Mouse (Mus musculus): ENCODE data around the gene Syvn1. TPM values are rescaled to one million over a fixed set of nuclear protein-coding genes. Genes with fewer than 3 reads are reported as not detected.
A peak's percentile ranks its signal among the peaks of the same experiment; 100 is the strongest.

Gene Syvn1
- polyA plus RNA-seq, 1 experiment from 2014 or later: 25.0 TPM

- WGBS: 43% methylated on average over 3 of the region's 3 CpGs
These were observed 26.1 kb upstream of the Syvn1 start for GRCm38 (mm10) chr19:6020276-6020675.

GRCm38 (mm10) chr19:6023059-6023458 is 23.3 kb upstream of the Syvn1 start:
- TF ChIP-seq CTCF (IDR thresholded peaks at IDR 0.05; ENCODE audit: low read depth): no peak
- H3K4me2 ChIP-seq (ENCODE audit: low read length): no peak overlapping the region

More at GRCm38 (mm10) chr19:6020276-6020675, 26.1 kb upstream of the Syvn1 start:
- Histone ChIP-seq H3K4me2 (ENCODE audit: low read length) (no peak overlapping the region), H3K27ac (no peak overlapping the region), H3K4me3 (replicated peaks; ENCODE audit: low read depth, low read length) (no peak overlapping the region), H3K9me3 (replicated peaks; ENCODE audit: low read length) (no peaks in the 10 kb centered on the region), H3K36me3 (ENCODE audit: insufficient read depth, low read length) (no peaks in the 10 kb centered on the region), H3K4me1 (replicated peaks; ENCODE audit: insufficient read depth, low read length) (0 out of 2 replicates have a peak, but pooled peaks cover 4% of the 10 kb centered on the region), H3K27me3 (ENCODE audit: insufficient read depth, low read length) (no peaks in the 10 kb centered on the region), H3K9ac (ENCODE audit: low read depth, low read length) (no peak overlapping the region)
- no peak for ATAC-seq (replicated peaks; ENCODE audit: low FRiP score, low read depth)
- peak; percentile 29 for TF ChIP-seq CTCF (IDR thresholded peaks at IDR 0.05; ENCODE audit: low read depth)
- DNase-seq (ENCODE audit: low spot score): no peak

GRCm38 (mm10) chr19:6023930-6024329 is 22.4 kb upstream of the Syvn1 start:
- H3K9me3 ChIP-seq (replicated peaks; ENCODE audit: low read length): no peaks in the 10 kb centered on the region
- no peak for ATAC-seq (replicated peaks; ENCODE audit: low FRiP score, low read depth)
- no peak overlapping the region for H3K4me3 ChIP-seq (replicated peaks; ENCODE audit: low read depth, low read length)
- DNase-seq (ENCODE audit: low spot score): no peak
- H3K9ac ChIP-seq (ENCODE audit: low read depth, low read length): no peak overlapping the region
- no peaks in the 10 kb centered on the region for H3K4me1 ChIP-seq (replicated peaks; ENCODE audit: insufficient read depth, low read length)
- 76% methylated on average over 7 of the region's 7 CpGs for WGBS
- TF ChIP-seq CTCF (IDR thresholded peaks at IDR 0.05; ENCODE audit: low read depth): no peak
- no peaks in the 10 kb centered on the region for H3K27me3 ChIP-seq (ENCODE audit: insufficient read depth, low read length)
- no peak overlapping the region for H3K27ac ChIP-seq
- H3K36me3 ChIP-seq (ENCODE audit: insufficient read depth, low read length): no peaks in the 10 kb centered on the region
- no peak overlapping the region for H3K4me2 ChIP-seq (ENCODE audit: low read length)

More at GRCm38 (mm10) chr19:6023059-6023458, 23.3 kb upstream of the Syvn1 start:
- DNase-seq (ENCODE audit: low spot score): no peak
- 49% methylated on average over 8 of the region's 8 CpGs for WGBS
- ATAC-seq (replicated peaks; ENCODE audit: low FRiP score, low read depth): no peak
- Histone ChIP-seq H3K9ac (ENCODE audit: low read depth, low read length) (no peak overlapping the region), H3K4me1 (replicated peaks; ENCODE audit: insufficient read depth, low read length) (no peaks in the 10 kb centered on the region), H3K9me3 (replicated peaks; ENCODE audit: low read length) (no peaks in the 10 kb centered on the region), H3K27me3 (ENCODE audit: insufficient read depth, low read length) (no peaks in the 10 kb centered on the region), H3K36me3 (ENCODE audit: insufficient read depth, low read length) (no peaks in the 10 kb centered on the region), H3K27ac (no peak overlapping the region), H3K4me3 (replicated peaks; ENCODE audit: low read depth, low read length) (no peak overlapping the region)

GRCm38 (mm10) chr19:6028991-6029390 is 17.4 kb upstream of the Syvn1 start:
- H3K36me3 ChIP-seq (ENCODE audit: insufficient read depth, low read length): no peaks in the 10 kb centered on the region
- 81% methylated on average over 6 of the region's 6 CpGs for WGBS

GRCm38 (mm10) chr19:6029426-6029825 is 16.9 kb upstream of the Syvn1 start:
- Histone ChIP-seq H3K27me3 (ENCODE audit: insufficient read depth, low read length) (no peaks in the 10 kb centered on the region), H3K27ac (no peak overlapping the region), H3K4me2 (ENCODE audit: low read length) (no peak overlapping the region), H3K4me3 (replicated peaks; ENCODE audit: low read depth, low read length) (no peak overlapping the region), H3K9ac (ENCODE audit: low read depth, low read length) (no peak overlapping the region), H3K9me3 (replicated peaks; ENCODE audit: low read length) (no peaks in the 10 kb centered on the region), H3K4me1 (replicated peaks; ENCODE audit: insufficient read depth, low read length) (no peaks in the 10 kb centered on the region), H3K36me3 (ENCODE audit: insufficient read depth, low read length) (no peaks in the 10 kb centered on the region)
- WGBS: 82% methylated on average over 9 of the region's 9 CpGs
- TF ChIP-seq CTCF (IDR thresholded peaks at IDR 0.05; ENCODE audit: low read depth): no peak
- DNase-seq (ENCODE audit: low spot score) (no peak), ATAC-seq (replicated peaks; ENCODE audit: low FRiP score, low read depth) (no peak)

More at GRCm38 (mm10) chr19:6028991-6029390, 17.4 kb upstream of the Syvn1 start:
- ATAC-seq (replicated peaks; ENCODE audit: low FRiP score, low read depth) (no peak), DNase-seq (ENCODE audit: low spot score) (no peak)
- Histone ChIP-seq H3K4me3 (replicated peaks; ENCODE audit: low read depth, low read length) (no peak overlapping the region), H3K9me3 (replicated peaks; ENCODE audit: low read length) (no peaks in the 10 kb centered on the region), H3K27ac (no peak overlapping the region), H3K4me1 (replicated peaks; ENCODE audit: insufficient read depth, low read length) (no peaks in the 10 kb centered on the region), H3K4me2 (ENCODE audit: low read length) (no peak overlapping the region), H3K9ac (ENCODE audit: low read depth, low read length) (no peak overlapping the region), H3K27me3 (ENCODE audit: insufficient read depth, low read length) (no peaks in the 10 kb centered on the region)
- TF ChIP-seq CTCF (IDR thresholded peaks at IDR 0.05; ENCODE audit: low read depth): no peak

GRCm38 (mm10) chr19:6030520-6031280 is 15.7 kb upstream of the Syvn1 start:
- WGBS: 68% methylated on average over 14 of the region's 14 CpGs
- Histone ChIP-seq H3K36me3 (ENCODE audit: insufficient read depth, low read length) (no peaks in the 10 kb centered on the region), H3K4me3 (replicated peaks; ENCODE audit: low read depth, low read length) (no peak overlapping the region), H3K4me2 (ENCODE audit: low read length) (no peak overlapping the region), H3K4me1 (replicated peaks; ENCODE audit: insufficient read depth, low read length) (no peaks in the 10 kb centered on the region), H3K27me3 (ENCODE audit: insufficient read depth, low read length) (no peaks in the 10 kb centered on the region), H3K27ac (no peak overlapping the region), H3K9ac (ENCODE audit: low read depth, low read length) (no peak overlapping the region), H3K9me3 (replicated peaks; ENCODE audit: low read length) (no peaks in the 10 kb centered on the region)
- DNase-seq (ENCODE audit: low spot score): no peak
- no peak for TF ChIP-seq CTCF (IDR thresholded peaks at IDR 0.05; ENCODE audit: low read depth)
- ATAC-seq (replicated peaks; ENCODE audit: low FRiP score, low read depth): no peak
